Mouse (Mus musculus) kidney, embryonic 16.5 days (tissue): ENCODE measurements at regions not wholly inside any gene's neighbourhood (a gene's known extent, or its start where the extent isn't known, plus 50 kb on each side); places are given as distances from the start of the nearest gene placed in this dataset.

Experiments
- ATAC-seq: fragments of 200-750 bp; cut with Nextera tagmentation; 2 replicates; pipeline ENCODE4 v1.8.0; 2017; ENCODE audit warnings: moderate TSS enrichment; ENCODE audit not compliant: low FRiP score, low TSS enrichment
- H3K27ac ChIP-seq: fragments of 300-500 bp; sonication (generic); 2 replicates; pipeline ENCODE4 v1.5.1; 2014; ENCODE audit warnings: low read length
- H3K27me3 ChIP-seq: fragments of 300-500 bp; sonication (generic); 2 replicates; pipeline ENCODE4 v1.6.1; 2014; ENCODE audit warnings: low read length, control low read depth, mixed read lengths; ENCODE audit not compliant: insufficient read depth
- H3K36me3 ChIP-seq: fragments of 300-500 bp; sonication (generic); 2 replicates; pipeline ENCODE4 v1.6.1; 2014; ENCODE audit warnings: low read length, control low read depth, mixed read lengths; ENCODE audit not compliant: insufficient read depth
- H3K4me1 ChIP-seq: fragments of 300-500 bp; sonication (generic); 2 replicates; pipeline ENCODE4 v1.6.1; 2014; ENCODE audit warnings: low read length, control low read depth, mixed read lengths; ENCODE audit not compliant: insufficient read depth
- H3K4me2 ChIP-seq: fragments of 300-500 bp; sonication (generic); replicated peaks from 2 replicates; pipeline ENCODE4 v1.6.1; 2014; ENCODE audit warnings: low read depth, low read length
- H3K4me3 ChIP-seq: fragments of 300-500 bp; sonication (generic); 2 replicates; pipeline ENCODE4 v1.5.1; 2014; ENCODE audit warnings: mild to moderate bottlenecking, low read length
- H3K9ac ChIP-seq: fragments of 300-500 bp; sonication (generic); replicated peaks from 2 replicates; pipeline ENCODE4 v1.6.1; 2014; ENCODE audit warnings: low read length
- H3K9me3 ChIP-seq: fragments of 300-500 bp; sonication (generic); 2 replicates; pipeline ENCODE4 v1.6.1; 2016; ENCODE audit warnings: low read length, control low read depth
- WGBS: fragments of 180-500 bp; shearing (Covaris S2); extraction: QIAGEN DNeasy Blood & Tissue Kit; methylation state at CpG from one replicate; pipeline ENCODE4 v1.1.7; 2014; 5-methylcytosine and 5-hydroxymethylcytosine counted together

DNA sequence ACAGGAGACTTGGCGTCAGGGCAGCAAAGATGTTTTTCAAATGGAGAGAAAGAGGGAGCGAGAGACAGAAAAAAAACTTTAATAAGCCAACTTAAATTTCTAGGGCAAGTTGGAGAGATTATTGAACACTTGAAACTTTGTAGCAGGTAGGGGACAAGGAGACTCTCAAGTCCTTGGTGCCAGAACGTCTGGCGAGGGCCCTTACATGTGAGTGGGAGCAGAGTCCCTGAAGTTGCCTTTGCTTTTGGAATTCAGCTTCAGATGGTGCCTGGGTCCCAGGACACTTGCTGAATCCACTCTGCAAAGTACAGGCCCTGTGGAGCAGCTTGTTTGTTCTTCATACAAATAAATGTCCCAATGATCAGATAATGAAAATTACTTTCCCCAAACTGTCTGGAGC lies 693.2 kb upstream of the Adgrl2 start:
- 82% methylated on average over 4 of the region's 4 CpGs for WGBS
- no peaks in the 10 kb centered on the region for H3K36me3 ChIP-seq
- no peak overlapping the region for H3K4me3 ChIP-seq
- no peaks in the 10 kb centered on the region for H3K9me3 ChIP-seq
- H3K9ac ChIP-seq: no peak overlapping the region
- H3K27ac ChIP-seq: no peak overlapping the region
- no peaks in the 10 kb centered on the region for H3K27me3 ChIP-seq
- no peak overlapping the region for H3K4me2 ChIP-seq
- ATAC-seq: no peak
- no peaks in the 10 kb centered on the region for H3K4me1 ChIP-seq

- no peak overlapping the region for H3K9ac ChIP-seq
- H3K36me3 ChIP-seq: no peaks in the 10 kb centered on the region
- no peak for ATAC-seq
These were observed 691.9 kb upstream of the Adgrl2 start for GRCm38 (mm10) chr3:149682246-149682645.

GRCm38 (mm10) chr3:149673926-149674325 lies 683.6 kb upstream of the Adgrl2 start:
- no peaks in the 10 kb centered on the region for H3K27me3 ChIP-seq
- no peak overlapping the region for H3K27ac ChIP-seq

More at GRCm38 (mm10) chr3:149682246-149682645, 691.9 kb upstream of the Adgrl2 start:
- H3K27me3 ChIP-seq: no peaks in the 10 kb centered on the region
- H3K4me3 ChIP-seq: no peak overlapping the region
- H3K4me2 ChIP-seq: no peak overlapping the region
- no peaks in the 10 kb centered on the region for H3K9me3 ChIP-seq
- H3K4me1 ChIP-seq: no peaks in the 10 kb centered on the region
- 68% methylated on average over 5 of the region's 5 CpGs for WGBS
- H3K27ac ChIP-seq: no peak overlapping the region

GRCm38 (mm10) chr3:149664624-149665023 lies 674.3 kb upstream of the Adgrl2 start:
- Histone ChIP-seq H3K4me1 (no peaks in the 10 kb centered on the region), H3K9me3 (no peaks in the 10 kb centered on the region), H3K36me3 (no peaks in the 10 kb centered on the region), H3K4me3 (no peak overlapping the region), H3K27me3 (no peaks in the 10 kb centered on the region), H3K27ac (no peak overlapping the region), H3K4me2 (no peak overlapping the region), H3K9ac (no peak overlapping the region)
- ATAC-seq: no peak
- WGBS: 87% methylated on average over 3 of the region's 3 CpGs

More at GRCm38 (mm10) chr3:149673926-149674325, 683.6 kb upstream of the Adgrl2 start:
- no peak for ATAC-seq
- no peaks in the 10 kb centered on the region for H3K36me3 ChIP-seq
- no peak overlapping the region for H3K4me2 ChIP-seq
- H3K9me3 ChIP-seq: no peaks in the 10 kb centered on the region
- H3K9ac ChIP-seq: no peak overlapping the region
- no peak overlapping the region for H3K4me3 ChIP-seq
- no peaks in the 10 kb centered on the region for H3K4me1 ChIP-seq

GRCm38 (mm10) chr3:149638324-149638723 lies 648.0 kb upstream of the Adgrl2 start:
- H3K4me1 ChIP-seq: no peaks in the 10 kb centered on the region
- WGBS: 64% methylated on average over 2 of the region's 2 CpGs
- H3K27me3 ChIP-seq: no peaks in the 10 kb centered on the region
- H3K4me3 ChIP-seq: no peak overlapping the region
- H3K9me3 ChIP-seq: no peaks in the 10 kb centered on the region
- H3K27ac ChIP-seq: no peak overlapping the region
- H3K9ac ChIP-seq: no peak overlapping the region
- H3K4me2 ChIP-seq: no peak overlapping the region
- no peaks in the 10 kb centered on the region for H3K36me3 ChIP-seq
- no peak for ATAC-seq

DNA sequence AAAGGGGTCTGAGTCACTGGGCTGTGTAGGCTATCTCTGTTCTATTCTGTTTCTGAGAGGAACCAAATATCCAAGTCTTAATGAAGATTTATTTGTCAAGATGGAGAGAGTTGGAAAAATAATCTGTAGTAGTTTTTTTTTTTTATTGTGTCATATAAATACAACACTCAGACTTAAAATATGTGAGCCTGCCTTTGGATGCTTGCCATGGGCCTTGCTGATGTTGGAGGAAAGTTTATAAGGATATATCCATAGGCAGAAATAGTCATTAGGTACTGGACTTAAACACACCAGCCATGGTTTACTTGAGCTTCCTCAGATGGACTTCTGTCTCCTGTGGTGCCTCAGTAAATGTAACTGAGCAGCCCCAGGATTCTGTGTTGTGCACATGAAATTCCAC lies 635.8 kb upstream of the Adgrl2 start:
- no peak overlapping the region for H3K4me3 ChIP-seq
- no peaks in the 10 kb centered on the region for H3K27me3 ChIP-seq
- no peak for ATAC-seq
- H3K27ac ChIP-seq: no peak overlapping the region
- H3K9me3 ChIP-seq: no peaks in the 10 kb centered on the region
- H3K4me1 ChIP-seq: no peaks in the 10 kb centered on the region
- H3K9ac ChIP-seq: no peak overlapping the region
- H3K36me3 ChIP-seq: no peaks in the 10 kb centered on the region
- H3K4me2 ChIP-seq: no peak overlapping the region

GRCm38 (mm10) chr3:149625497-149625896 lies 635.1 kb upstream of the Adgrl2 start:
- no peak overlapping the region for H3K4me2 ChIP-seq
- no peak overlapping the region for H3K9ac ChIP-seq
- ATAC-seq: no peak
- 94% methylated on average over 1 of the region's 1 CpGs for WGBS
- no peaks in the 10 kb centered on the region for H3K27me3 ChIP-seq
- no peaks in the 10 kb centered on the region for H3K36me3 ChIP-seq
- H3K27ac ChIP-seq: no peak overlapping the region
- H3K4me3 ChIP-seq: no peak overlapping the region
- H3K4me1 ChIP-seq: no peaks in the 10 kb centered on the region
- no peaks in the 10 kb centered on the region for H3K9me3 ChIP-seq

DNA sequence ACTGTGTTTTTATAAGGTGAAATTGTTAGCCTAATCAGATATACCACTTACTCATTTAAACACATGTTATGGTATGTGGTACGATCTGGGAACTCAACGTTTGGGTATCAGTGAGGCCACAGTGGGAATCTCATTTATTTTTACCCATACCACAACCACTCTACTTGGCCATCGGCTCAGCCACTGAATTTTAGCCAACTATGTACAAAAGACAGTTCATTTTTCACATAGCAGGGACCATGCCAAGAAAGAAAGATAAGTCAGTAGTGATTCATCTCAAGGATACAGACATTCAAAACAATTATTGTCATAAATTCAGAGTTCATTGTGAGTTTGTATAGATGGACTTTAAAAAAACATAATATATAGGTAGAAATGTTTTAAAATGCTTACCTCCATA lies 634.7 kb upstream of the Adgrl2 start:
- 70% methylated on average over 3 of the region's 3 CpGs for WGBS
- Histone ChIP-seq H3K9me3 (no peaks in the 10 kb centered on the region), H3K4me2 (no peak overlapping the region), H3K9ac (no peak overlapping the region), H3K27ac (no peak overlapping the region), H3K36me3 (no peaks in the 10 kb centered on the region), H3K27me3 (no peaks in the 10 kb centered on the region), H3K4me3 (no peak overlapping the region), H3K4me1 (no peaks in the 10 kb centered on the region)
- ATAC-seq: no peak

DNA sequence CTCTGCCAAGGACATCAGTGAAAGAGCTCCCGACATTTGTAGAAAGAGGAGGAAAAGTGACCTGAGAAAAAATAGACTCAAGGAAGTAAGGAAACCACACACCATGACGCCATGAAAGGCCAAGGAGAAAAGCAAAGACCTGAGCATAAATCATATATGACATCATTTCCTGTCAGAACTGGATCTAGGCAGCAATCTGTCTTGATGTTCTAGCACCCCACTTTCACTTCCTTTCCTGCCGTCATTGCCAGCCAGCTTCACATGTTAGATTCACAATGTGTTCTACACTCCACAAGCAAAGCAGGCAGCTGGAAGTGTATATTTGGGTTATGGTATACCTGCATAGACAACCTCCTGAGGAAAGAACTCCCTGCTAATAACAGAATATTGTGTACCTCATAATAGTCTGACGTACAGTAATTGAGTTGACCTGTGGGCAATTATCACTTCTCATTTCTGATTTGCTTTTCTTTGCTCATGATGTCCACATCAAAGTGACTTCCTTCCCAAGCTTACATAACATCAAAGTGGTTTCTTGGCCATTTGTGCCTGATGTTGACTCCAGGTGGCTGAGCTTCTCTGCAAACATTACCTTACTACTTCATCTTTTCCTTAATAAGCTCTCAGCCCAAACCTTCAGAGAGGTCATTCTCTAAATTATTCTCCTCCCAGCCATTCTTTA lies 633.6 kb upstream of the Adgrl2 start:
- no peaks in the 10 kb centered on the region for H3K36me3 ChIP-seq
- H3K9me3 ChIP-seq: no peaks in the 10 kb centered on the region
- H3K27ac ChIP-seq: no peak overlapping the region
- 61% methylated on average over 4 of the region's 4 CpGs for WGBS
- no peak overlapping the region for H3K9ac ChIP-seq
- H3K4me2 ChIP-seq: no peak overlapping the region
- no peak for ATAC-seq
- H3K4me3 ChIP-seq: no peak overlapping the region
- H3K27me3 ChIP-seq: no peaks in the 10 kb centered on the region
- no peaks in the 10 kb centered on the region for H3K4me1 ChIP-seq

GRCm38 (mm10) chr3:149603865-149604264 lies 613.5 kb upstream of the Adgrl2 start:
- Histone ChIP-seq H3K9ac (no peak overlapping the region), H3K4me3 (no peak overlapping the region), H3K27me3 (no peaks in the 10 kb centered on the region), H3K4me2 (no peak overlapping the region), H3K36me3 (no peaks in the 10 kb centered on the region), H3K9me3 (no peaks in the 10 kb centered on the region), H3K27ac (no peak overlapping the region), H3K4me1 (no peaks in the 10 kb centered on the region)
- ATAC-seq: no peak
- WGBS: 77% methylated on average over 5 of the region's 5 CpGs
